Mouse (Mus musculus) lung, adult 18-20 months (tissue): ENCODE data around the gene Glmp.
"Not testable (repeated sequence)": the region's sequence is repeated elsewhere in the genome, so short reads cannot be mapped to it uniquely, and the experiment has no call there.

ENCODE experiments used
- DNase-seq, 2 experiments: peaks; one replicate each; pipeline ENCODE4 v3.0.0; 2022; ENCODE audit warnings: mixed read lengths in 2 of 2

The Glmp gene

DNA sequence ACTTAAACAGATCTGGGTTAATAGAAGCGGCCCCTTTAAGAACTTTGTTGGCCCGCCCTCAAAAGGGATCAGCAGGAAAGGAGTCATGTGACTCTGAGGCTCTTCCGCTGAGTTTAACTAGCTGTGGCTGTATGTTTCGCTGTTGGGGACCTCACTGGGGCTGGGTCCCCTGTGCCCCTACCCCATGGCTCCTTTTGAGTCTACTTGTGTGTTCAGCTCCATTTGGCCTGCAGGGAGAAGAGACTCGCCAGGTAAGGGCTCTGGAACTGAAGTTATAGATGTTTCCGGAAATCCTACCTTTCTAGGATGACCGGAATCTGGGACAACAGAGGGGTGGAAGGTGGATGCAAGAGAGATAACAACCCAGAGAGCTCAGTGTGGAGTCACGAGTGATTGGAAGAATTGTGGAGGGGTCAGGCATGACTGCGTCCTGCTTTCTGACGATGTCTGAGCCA, at the start of gene Glmp:
Glmp (plus strand) TSS at position 73 of the 455 bp plus-strand sequence.
- DNase-seq, result peak; percentile 58 to 64

DNA sequence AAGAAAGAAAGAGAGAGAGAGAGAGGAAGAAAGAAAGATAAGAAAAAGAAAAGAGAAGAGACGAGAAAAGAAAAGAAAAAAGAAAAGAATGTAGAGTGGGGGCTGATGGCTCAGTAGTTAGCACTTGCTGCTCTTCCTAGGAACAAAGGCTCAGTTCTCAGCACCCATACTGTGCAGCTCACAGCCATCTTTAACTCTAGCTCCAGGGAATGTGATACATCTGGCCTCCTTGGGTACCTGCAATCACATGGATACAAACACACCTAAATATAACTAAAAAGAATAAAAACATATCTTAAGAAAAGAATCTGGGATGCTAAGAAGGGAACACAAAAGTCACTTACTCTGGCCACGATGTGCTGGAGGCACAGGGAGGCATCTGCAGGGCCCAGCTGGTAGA, 48.7 kb upstream of the Glmp start:
- no peak for DNase-seq

DNA sequence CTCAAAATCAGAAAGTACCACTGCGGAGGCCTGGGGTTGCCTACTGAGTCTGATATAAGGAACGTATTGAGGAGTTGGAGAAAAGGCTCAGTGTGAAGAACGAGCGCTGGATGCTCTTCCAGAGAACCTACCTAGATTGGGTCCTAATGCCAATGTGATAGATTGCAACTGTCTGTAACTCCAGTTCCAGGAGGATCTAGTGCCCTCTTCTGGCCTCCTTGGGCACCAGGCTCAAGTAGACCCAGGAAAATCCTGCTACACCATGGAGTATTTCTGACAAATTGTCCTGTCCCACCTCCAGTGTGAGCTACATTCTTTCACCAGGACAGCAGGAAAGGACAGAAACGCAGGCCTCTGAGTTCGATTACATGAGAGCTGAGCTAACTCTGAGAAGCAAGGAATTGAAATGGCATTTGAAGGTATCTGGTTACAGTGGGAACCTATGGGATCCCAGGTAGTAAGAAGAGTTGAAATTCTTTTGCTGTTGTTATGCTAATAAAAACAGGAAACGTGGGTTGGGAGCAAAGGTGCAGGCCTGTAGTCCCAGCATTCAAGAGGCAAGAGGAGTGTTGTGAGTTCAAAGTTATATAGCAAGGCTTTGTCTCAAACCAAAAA, 48.2 kb upstream of the Glmp start:
- peak; percentile 17 to 55 for DNase-seq

DNA sequence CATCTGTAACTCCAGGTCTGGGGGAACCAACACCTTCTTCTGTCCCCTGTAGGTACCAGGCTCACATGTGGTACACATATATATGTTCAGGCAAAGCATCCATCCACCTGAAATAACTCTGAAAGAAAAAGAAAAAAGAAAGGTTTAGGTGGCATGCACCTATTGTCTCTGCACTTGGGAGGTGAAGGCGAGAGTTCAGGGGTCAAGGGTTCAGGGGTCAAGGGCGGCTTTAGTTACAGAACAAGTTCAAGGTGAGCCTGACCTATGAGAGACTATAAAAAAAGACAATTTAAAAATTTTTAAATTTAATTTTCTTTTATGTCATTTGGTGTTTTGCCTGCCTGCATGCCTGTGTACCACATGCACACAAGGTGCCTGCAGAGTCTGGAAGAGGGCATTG, 44.8 kb upstream of the Glmp start:
- no peak for DNase-seq

DNA sequence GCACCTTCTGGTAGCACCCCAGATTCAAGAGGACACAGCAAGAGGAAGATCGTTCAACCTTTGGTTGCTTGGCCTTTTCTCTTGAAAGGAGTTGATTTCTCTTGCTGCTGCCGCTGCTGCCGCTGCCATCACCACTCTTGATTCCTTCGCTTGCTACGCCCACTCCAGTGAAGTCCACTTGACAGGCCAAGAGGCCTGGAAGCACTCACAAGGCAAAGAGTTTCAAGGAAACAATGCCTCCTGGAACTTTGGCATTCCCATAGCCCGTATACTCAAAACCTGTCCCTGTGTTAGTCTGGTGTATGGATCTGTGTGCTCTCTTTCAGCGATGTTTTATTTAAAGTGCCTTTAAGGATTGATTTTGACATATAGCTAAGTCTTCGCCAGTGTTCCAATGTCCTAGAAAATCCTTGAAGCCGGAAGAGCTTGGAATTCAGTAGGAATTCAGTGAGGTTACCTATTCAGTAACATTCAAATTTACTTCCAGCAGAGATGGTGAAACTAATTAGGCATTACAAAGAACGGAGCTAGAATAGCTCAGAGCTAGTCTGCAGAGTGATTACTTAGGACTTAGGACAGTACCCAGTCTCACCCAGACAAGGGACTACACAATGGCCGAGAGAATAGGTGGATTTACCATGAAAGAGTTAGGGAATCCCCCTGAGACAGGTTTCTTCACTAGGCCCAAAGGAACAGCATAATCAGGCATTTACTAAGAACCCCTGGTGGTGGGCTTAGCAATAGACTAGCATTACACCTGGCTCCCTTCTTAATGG, 43.5 kb upstream of the Glmp start:
- DNase-seq, result peak; percentile 82 to 85

DNA sequence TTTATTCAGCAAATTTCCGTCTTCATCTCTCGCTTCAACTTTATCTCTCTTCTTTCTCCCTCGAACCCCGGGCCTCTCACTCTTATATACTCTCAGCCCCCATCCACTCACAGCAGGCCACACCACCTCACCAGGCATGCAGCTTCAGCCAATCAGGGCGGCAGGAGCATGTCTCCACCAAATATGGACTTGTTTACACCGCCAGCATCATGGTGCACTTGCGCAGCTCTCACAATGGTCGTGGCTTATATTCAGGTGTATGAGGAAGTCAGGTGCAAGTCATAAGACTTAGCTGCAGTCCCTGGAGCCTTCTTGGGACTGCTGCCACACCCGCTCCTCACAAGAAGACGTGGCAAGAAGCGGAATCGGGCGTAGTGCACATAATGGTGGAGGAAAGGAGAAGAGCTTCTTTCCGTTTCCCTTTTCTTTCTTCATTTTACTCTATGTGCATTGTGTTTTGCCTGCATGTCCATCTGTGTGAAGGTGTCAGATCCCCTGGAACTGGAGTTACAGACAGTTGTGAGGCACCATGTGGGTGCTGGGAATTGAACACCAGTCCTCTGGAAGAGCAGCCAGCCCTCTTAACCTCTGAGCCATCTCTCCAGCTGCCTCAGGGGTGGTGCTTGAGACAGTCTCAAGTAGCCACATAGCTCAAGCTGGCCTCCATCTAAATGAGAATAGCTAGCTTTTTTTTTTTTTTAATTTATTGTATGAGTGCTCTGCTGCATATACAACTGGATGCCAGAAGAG, 39.8 kb upstream of the Glmp start:
- not testable (repeated sequence) for DNase-seq

DNA sequence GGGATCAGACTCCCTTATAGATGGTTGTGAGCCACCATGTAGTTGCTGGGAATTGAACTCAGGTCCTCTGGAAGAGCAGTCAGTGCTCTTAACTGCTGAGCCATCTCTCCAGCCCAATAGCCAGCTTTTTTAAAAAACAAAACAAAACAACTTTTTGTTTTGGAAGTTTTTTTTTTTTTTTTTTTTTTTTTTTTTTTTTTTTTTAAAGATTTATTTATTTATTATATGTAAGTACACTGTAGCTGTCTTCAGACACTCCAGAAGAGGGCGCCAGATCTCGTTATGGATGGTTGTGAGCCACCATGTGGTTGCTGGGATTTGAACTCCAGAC, 39.3 kb upstream of the Glmp start:
- not testable (repeated sequence) for DNase-seq

DNA sequence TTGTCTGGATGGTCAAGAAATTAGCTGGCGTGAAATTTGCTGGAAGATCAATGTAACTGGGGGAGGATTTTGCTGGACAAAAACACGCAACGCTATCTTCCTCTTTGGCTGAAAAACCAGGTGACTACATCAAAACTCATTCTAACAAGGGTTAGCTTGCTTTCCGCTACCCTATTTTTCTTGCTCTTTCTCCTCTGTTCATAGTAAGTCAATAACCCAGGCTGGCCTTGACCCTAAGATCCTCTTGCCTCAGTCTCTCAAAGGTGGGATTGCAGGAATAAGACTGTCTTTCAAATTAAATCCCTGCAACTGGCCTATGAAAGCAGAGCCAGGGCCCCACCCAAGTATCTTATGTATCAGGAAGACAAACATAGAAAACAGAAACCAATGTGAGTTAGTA, 37.7 kb upstream of the Glmp start, which contains the start of gene Gm38392:
Gm38392 (minus strand) TSS at position 101 of the 400 bp plus-strand sequence.
- no peak for DNase-seq

DNA sequence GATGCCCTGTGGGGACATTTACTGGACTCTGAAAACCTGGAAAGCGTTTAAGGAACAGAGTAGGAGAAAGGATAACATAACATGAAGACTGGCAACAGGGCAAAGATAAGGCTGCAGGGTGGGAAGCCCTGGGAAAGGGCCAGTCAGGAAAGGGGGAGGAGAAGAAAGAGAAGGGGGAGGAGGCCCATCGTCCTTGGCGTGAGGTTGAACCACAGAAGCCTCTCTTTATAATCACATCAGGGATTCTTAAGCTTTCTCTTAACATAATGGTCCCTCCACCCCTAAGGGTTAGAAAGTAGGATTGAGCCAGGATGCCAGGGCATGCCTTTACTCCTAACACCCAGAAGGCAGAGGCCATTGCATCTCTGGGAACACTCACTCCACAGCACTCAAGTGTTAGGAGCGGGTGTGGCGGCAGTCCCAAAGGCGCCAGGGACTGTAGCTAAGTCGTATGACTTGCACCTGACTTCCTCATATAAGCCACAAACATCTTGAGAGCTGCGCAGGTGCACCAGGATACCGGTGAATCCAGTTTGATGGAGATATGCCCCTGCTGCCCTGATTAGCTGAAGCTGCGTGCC, 36.6 kb upstream of the Glmp start:
- DNase-seq, result peak; percentile 73 to 81

DNA sequence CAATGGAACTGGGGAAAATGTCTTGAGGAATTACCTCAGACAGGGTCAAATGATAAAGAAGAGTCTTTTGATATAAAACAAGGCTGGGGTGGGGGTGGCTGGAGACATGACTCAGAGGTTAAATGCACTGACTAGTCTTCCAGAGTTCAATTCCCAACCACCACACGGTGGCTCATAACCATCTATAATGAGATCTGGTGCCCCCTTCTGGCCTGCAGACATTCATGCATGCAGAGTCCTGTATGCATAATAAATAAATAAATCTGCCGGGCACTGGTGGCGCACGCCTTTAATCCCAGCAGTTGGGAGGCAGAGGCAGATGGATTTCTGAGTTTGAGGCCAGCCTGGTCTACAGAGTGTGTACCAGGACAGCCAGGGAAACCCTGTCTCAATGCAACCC, 32.9 kb upstream of the Glmp start:
- peak; percentile 29 to 55 for DNase-seq

DNA sequence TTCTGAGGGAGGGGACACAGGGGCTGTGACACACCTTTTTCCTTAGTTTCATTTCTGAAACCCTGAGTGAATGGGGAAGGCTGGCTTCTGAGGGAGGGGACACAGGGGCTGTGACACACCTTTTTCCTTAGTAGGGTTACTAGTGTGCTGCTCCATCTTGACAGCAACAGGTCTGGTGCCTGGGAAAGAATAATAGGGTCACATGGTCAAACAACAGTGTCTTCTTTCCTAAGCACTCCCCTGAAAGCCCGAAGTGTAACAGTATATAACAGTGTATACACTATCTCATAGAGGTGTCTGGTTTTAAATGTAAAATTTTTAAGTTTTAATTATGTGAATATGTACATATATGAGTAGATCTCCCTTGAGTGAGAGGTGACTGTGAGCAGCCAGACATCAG, 29.6 kb upstream of the Glmp start:
- DNase-seq, result not testable (repeated sequence)

DNA sequence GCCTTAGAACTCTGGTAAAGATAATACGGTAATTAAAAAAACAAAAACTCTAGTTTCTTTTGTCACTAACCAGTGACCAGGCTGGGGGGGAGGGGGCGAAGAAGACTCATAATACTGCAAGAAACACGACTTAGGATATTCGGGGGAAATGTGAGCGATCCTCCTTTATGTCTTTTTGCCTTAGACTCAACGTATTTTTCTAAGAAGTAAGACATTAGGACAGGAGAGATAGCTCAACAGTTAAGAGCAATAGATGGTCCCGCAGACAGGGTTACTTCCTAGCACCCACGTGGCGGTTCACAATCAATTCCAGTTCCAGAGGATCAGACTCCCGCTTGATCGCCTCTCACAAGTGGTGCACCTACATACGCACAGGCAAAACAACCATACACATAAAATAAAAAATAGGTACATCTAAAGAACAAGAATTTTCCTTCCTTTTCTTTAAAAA, 28.7 kb upstream of the Glmp start:
- no peak for DNase-seq

DNA sequence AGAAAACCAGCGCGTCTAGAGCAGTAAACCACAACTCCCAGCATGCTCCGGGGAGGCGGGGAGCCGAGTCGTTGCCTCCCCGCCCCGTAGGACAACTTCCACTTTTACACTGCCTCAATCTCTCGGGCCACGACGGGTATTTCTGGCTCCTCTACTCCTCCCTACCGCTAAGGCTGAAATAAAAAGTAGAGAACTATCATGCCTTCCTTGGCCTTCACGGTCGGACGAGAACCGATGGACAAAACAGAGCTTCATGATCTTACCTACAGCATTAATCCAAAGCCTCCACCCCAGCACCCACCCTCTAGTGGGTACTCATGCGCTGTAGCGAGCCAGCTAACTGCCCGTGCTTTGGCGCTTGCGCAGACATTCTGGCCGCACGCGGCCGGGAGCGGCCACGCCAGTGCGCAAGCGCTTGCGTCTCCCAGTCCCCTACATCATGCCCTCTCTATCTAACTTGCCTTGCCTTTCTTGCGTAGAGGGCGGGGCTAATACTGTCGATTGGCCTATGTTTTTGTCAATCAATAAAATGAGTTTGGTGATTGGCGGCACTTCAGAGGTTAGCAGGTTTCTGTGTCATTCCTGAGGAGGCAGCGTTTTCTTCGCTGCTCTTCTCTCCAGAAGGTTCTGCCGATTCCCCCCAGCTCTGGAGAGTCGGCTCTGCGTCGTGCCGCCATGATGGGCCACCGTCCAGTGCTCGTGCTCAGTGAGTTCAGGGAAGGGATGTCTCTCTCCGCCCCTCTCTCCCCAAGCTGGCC, 28.1 kb upstream of the Glmp start, which contains the start of the genes Tsacc and Cct3:
Tsacc (minus strand) TSS at position 439 of the 758 bp plus-strand sequence.
Cct3 (plus strand) TSS at position 556 of the 758 bp plus-strand sequence.
- DNase-seq, result peak; percentile 96 to 98

DNA sequence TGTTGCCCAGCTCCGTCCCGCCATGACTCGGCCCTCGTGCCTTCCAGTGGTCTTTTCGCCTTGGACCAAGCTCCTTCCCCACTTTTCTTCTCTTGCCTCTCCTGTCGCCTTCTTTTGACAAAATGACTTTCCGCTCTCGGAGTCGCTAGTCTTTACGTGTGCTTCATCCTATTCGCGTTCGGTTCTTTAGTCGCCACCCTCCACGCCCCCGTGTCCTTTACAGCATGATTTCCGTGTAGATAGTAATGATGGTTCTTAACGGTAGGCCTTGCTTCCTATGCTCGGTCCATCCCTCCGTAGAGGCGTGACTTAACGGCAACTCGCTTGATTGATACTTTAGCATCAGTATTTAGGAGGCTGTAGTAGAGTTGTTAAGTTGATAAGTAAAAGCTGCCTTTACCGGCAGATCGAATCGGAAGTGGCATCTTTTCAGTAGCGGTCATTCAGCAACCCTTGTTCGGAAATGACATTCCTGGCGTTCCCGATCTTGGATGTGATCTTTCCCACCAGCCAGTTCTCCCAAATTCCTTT, 27.4 kb upstream of the Glmp start:
- DNase-seq, result peak in 1 of 2 experiments; percentile 24

DNA sequence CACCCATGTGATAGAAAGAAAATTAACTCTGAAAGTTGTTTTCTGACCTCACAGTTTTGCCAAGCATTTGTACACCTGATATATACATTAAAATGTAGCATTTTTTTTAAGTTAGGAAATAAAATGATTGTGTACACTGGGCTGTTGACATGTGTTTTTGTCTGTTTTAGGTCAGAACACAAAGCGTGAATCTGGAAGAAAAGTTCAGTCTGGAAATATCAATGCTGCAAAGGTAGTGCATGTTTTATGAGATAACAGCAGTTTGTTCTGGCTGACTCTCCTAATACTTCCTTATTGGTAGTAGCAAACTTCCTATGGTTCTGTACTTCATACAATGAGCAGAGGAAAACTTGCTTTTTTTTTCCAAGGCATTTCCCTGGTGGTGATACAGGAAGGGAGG, 25.7 kb upstream of the Glmp start:
- DNase-seq, result no peak

DNA sequence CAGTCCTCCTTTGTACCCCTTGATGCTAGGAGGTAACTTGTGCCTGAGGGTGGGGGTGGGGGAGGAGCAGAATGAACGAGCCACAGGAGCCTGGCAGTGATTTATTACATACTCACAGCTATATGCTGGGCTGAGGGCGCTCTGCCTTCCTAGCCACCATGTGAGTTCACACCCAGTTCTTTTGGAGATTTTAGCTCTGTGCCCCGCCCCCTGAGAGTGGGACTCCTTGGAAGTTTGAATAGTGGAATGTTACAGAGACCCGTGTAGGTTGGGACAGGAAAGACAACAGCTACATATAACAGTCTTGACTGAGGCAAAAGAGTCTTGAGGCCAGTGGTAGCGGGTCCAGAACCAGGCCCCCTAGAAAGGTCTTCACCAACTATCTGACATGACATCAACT, 4.1 kb downstream of the Glmp start:
- DNase-seq, result no peak

DNA sequence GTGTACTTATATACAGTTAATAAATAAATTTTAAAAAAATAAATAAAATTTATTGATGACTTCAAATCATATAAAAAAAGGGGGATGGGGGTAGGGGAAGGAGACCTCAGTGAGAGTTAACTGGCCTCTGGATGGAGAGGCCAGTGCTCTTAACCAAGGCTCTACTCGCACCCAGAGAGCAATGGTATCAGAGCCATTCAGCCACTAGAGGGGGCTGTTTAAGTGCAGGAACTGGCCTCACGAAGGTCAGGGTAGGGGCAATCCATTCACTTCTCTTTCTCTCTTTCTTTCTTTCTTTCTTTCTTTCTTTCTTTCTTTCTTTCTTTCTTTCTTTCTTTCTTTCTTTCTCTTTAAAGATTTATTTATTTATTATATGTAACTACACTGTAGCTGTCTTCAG, 6.5 kb downstream of the Glmp start:
- DNase-seq, result peak in 1 of 2 experiments; percentile 59

DNA sequence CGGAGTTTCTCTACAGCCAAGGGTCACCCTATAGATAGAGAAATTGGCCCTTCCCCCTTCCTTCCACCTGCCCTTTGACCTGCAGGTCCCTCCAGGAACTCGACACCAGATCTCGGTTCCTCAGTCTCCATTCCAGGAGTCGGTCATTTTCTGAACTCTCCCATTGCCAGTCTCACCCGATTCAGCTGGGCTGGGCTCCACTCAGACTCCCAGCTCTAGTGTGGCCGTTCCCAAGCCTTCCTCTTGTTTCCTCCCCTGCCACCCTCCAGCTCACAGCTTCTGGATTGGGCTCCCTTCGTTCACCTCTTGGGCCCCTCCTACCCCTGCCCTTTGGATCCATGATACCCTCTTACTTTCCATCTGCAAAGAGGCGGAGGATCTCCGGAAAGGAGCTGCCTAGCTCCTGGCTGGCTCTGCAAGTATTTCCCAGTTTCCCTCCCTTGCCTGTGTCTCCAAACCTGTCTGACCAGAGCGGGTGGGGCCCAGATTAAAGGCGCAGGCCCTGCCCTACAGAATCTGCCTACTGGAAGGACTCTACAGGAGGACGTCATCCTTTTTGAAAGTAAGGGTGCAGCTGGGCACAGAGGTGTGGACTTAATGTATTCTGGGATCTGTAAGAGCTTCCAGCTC, 9.3 kb downstream of the Glmp start:
- peak; percentile 56 to 74 for DNase-seq

DNA sequence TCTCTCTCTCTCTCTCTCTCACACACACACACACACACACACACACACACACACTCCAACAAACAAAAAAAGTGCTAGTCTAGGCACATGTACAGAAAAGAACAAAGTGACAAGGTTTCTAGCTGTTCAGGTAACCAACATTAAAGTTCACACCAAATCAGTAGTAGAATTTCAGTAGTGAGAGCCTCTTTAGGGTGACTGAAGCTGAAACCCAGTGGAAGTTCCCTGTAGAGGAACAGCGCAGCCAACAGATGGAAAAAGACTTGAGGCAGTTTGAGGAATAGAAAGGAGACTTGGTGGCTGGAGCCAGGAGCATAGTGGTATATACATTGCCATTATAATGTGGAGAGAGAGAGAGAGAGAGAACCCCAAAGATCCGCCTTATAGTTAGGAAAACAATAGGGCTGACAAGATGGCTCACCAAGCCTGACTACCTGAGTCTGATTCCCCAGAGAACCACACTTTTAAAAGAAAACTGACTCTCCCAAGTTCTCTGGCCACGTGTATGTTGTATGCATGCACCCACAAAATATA, 10.1 kb downstream of the Glmp start:
- no peak for DNase-seq

DNA sequence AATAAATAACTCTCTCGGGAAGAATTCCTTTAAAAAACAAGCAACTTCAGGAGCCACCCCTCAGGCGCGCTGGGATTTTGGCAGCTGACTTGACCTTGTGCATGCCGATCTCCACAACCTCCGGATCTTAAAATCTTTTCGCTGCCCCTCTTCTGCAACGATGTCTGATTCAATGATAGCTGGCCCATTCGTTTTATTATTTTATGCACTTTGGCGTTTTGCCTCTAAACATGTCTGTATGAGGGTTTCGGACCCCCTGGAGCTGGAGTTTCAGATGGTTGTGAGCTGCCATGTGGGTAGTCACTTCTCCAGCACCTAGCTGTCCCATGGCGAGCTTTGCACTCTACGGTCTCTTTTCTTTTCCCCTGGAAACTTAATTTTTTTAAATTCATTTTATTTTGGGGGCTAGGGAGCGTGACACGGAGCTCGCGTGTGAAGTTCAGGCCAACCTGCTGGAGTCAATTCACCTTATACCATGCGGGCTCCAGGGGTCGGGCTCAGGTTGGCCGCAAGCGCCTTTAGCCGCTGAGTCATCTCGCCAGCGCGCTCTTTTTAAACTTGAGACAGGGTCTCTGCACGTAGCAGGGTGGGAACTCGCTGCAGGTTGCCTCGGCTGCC, 10.7 kb downstream of the Glmp start:
- no peak for DNase-seq
